Mouse (Mus musculus) kidney, adult 18-20 months (tissue): Measurements from ENCODE around the gene Uck1.

Source experiments
- DNase-seq: peaks from one replicate; pipeline ENCODE4 v3.0.0; 2021

Uck1 gene

GRCm38 (mm10) chr2:32258887-32259533 is 949 bp downstream of the Uck1 start:
- DNase-seq: peak; percentile 55

- no peak for DNase-seq
These were observed 3.7 kb downstream of the Uck1 start for GRCm38 (mm10) chr2:32256273-32256672.

GRCm38 (mm10) chr2:32254563-32254962 is 5.4 kb downstream of the Uck1 start:
- no peak for DNase-seq

GRCm38 (mm10) chr2:32253352-32253751 is 6.6 kb downstream of the Uck1 start:
- no peak for DNase-seq

GRCm38 (mm10) chr2:32252658-32253057 is 7.3 kb downstream of the Uck1 start:
- DNase-seq: no peak

- no peak for DNase-seq
These were observed 8.0 kb downstream of the Uck1 start for GRCm38 (mm10) chr2:32251791-32252527.

GRCm38 (mm10) chr2:32248377-32249361 is 11.3 kb downstream of the Uck1 start:
- DNase-seq: peak; percentile 41

- DNase-seq: no peak
These were observed 13.2 kb downstream of the Uck1 start for GRCm38 (mm10) chr2:32246741-32247140.

- no peak for DNase-seq
These were observed 17.0 kb downstream of the Uck1 start for GRCm38 (mm10) chr2:32242986-32243385.

GRCm38 (mm10) chr2:32240591-32240990 is 19.4 kb downstream of the Uck1 start:
- DNase-seq: no peak

GRCm38 (mm10) chr2:32238708-32239435 is 21.1 kb downstream of the Uck1 start:
- DNase-seq: no peak

GRCm38 (mm10) chr2:32237571-32237970 is 22.4 kb downstream of the Uck1 start:
- DNase-seq: no peak

- peak; percentile 62 for DNase-seq
These were observed 23.0 kb downstream of the Uck1 start for GRCm38 (mm10) chr2:32236760-32237487.

GRCm38 (mm10) chr2:32235886-32236759 is 23.8 kb downstream of the Uck1 start, which contains the start of gene Pomt1:
Gene Pomt1, plus strand, starts transcription at chr2:32236590.
- DNase-seq: peak; percentile 91

- DNase-seq: no peak
These were observed 24.5 kb downstream of the Uck1 start for GRCm38 (mm10) chr2:32235433-32235832.

- no peak for DNase-seq
These were observed 37.9 kb downstream of the Uck1 start for GRCm38 (mm10) chr2:32222057-32222456.

GRCm38 (mm10) chr2:32221577-32221976 is 38.4 kb downstream of the Uck1 start:
- no peak for DNase-seq

GRCm38 (mm10) chr2:32220969-32221368 is 39.0 kb downstream of the Uck1 start:
- no peak for DNase-seq

- peak; percentile 19 for DNase-seq
These were observed 39.9 kb downstream of the Uck1 start for GRCm38 (mm10) chr2:32220021-32220420.

GRCm38 (mm10) chr2:32219501-32219900 is 40.5 kb downstream of the Uck1 start:
- no peak for DNase-seq
